Mouse (Mus musculus) testis, postnatal 10 days (tissue): ENCODE measurements at regions not wholly inside any gene's neighbourhood (a gene's known extent, or its start where the extent isn't known, plus 50 kb on each side); places are given as distances from the start of the nearest gene placed in this dataset.

Experiments
- DNase-seq: peaks from one replicate; pipeline ENCODE4 v3.0.0; 2021; ENCODE audit warnings: low spot score

DNA sequence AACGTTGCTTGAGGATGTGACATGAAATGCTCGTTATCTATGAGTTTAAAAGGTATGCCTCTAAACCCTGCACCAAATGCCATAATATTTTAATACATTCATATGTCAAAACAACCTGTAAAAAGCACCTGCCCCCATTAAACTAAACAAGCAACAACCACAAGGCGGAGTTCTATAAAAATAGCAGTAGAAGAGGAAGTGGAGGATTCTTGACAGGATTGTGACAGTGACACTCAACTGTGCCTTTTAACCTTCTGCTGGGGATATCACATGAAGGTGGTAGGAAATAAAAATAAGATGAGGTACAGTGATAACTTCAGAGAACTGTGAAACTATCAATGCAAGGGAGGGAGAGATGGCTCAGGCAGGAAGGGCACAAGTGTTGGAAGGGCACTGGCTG is 58.6 kb upstream of the Dbx2 start:
- no peak for DNase-seq

DNA sequence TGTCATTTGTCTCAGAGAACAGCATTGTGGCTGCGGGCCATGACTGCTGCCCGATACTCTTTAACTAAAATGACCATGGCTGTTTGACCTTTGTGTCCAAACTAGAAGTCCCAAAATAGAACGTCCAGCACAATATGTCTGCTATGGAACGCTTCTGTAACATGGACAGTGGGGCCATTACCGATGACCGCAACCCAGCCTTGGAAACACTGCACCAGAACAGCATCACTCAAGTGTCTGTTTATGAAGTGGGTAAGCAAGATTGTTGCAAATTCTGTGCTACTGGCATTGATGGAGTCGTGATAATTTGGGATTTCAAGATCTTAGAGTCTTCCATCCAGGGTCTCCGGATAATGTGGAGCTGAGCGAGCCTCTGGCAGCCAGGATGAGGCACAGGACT is 60.2 kb upstream of the Dbx2 start:
- DNase-seq = no peak

DNA sequence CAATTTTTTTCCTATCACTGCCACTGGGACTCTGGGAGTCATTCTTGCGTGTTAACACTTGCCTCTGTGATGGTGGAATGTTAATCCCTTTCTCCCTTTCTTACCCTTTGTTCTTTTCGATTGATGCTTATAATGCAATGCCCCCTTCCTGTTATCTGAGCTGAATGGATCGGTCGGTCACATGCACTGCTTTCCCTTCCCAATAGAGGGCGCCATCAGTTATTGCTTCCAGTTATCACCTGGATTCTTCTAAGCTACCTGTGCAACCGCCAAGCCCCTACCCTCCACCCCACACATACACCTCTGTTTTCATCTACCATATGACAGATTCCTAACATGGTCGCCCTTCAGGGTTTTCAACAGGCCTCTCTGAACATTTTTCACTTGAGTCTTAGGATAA is 66.9 kb upstream of the Ano6 start:
- DNase-seq = no peak

DNA sequence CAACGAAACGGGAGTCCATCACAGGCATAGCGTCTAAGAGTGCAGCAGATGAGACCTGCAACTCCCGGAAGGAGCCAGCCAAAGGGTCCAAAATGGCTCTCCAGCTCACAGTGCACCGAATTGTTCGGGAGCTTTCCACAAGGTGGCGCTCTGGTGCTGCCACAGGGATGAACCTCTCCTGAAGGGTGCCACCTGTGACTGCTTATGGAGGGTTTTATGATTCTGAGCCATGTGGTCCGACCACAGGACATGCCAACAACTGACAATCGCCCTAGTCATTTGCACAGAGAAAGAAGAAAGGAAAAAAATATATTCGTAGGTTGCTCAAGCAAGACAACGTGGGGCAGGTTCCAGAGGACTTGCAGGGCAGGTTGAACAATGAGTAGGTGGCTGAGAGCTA is 64.8 kb upstream of the Ano6 start:
- DNase-seq = peak; percentile 91

DNA sequence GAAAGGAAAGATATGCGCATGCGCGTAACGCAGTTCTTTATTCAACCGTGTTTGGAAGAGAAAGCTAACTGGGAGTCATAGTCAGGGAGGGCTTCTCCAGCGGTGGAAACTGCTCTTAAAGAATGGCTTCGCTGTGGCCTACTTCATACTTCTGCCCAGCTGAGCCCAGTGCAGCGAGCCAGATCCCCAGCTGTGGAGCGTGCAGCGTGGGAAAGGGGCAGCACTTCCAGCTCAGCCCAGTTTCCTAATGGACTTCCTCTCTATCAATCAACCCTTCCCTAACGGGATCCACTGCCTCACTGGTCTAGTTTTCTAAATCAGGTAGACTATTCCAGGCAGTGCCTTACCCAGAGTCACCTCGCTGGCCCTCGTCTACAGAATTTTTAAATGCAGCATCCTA is 64.1 kb upstream of the Ano6 start:
- no peak for DNase-seq

GRCm38 (mm10) chr15:95735746-95736145 is 54.9 kb upstream of the Ano6 start:
- DNase-seq = no peak
